Mouse (Mus musculus): ENCODE data around the gene 2700049A03Rik. TPM values are rescaled to one million over a fixed set of nuclear protein-coding genes. Genes with fewer than 3 reads are reported as not detected.

Gene 2700049A03Rik
- total RNA-seq, 2 experiments from 2014 or later, result 5.4 to 6.6 TPM

- DNase-seq (ENCODE audit: extremely low spot score in 1 of 2, low spot score in 1 of 2), result no peak
These were observed 118.1 kb downstream of the 2700049A03Rik start for GRCm38 (mm10) chr12:71254779-71255178.

DNA sequence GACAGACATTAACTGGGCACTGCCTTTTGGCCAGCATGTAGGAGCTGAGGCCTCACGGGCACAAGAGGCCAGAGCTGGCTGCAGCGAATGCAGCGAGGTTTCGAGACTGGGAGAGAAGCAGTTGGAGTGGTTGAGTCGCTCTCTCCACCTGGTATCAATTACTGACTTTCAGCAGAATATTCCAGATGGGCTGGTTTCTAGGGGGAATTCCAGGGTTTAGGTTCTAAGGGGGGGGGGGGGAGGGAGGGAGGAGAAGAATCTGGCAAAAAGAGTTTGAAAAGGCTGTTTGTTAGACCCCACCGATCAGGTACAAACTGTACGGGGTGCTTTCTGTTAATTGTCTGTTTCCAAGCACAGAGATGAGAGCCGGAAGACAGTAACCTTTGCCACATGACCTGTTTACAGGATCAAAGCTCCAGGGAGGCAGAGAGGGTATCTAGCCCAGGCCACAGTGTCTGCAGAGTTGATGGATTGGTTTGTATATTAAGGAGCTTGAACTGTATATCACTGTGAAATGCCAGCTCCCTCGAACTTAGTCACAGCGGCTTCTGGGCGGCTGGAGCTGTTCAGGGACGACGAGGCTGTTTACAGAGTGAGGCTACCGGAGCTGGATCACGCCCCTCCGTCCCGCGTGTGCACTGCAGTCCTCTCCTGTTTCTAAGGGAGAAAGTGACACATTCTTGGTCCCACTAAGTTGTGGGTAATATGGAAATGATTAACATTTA is 121.7 kb downstream of the 2700049A03Rik start:
- DNase-seq (ENCODE audit: extremely low spot score in 1 of 2, low spot score in 1 of 2), result no peak

- DNase-seq (ENCODE audit: extremely low spot score in 1 of 2, low spot score in 1 of 2), result no peak
These were observed 127.6 kb downstream of the 2700049A03Rik start for GRCm38 (mm10) chr12:71264211-71264610.

GRCm38 (mm10) chr12:71269367-71269766 is 132.7 kb downstream of the 2700049A03Rik start:
- DNase-seq (ENCODE audit: extremely low spot score in 1 of 2, low spot score in 1 of 2), result no peak

DNA sequence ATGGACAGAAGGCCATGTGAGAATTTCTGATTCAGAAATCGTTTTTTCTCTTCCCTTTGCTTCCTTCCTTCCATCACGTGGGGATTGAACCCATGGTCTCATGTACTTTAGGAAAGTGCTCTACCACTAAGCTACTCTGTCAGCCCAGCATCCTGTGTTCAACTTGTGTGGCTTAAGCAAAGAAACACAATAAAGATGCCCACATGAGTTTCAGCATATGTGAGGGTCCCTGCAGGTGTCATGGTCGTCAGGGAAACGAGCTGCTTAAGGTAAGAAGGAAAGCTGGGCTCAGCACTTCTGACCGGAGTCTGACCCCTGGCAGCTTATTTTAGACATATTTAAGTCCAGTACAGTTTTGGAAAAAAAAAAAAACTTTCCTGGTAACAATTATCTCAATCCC is 134.5 kb downstream of the 2700049A03Rik start:
- no peak for DNase-seq (ENCODE audit: extremely low spot score in 1 of 2, low spot score in 1 of 2)

DNA sequence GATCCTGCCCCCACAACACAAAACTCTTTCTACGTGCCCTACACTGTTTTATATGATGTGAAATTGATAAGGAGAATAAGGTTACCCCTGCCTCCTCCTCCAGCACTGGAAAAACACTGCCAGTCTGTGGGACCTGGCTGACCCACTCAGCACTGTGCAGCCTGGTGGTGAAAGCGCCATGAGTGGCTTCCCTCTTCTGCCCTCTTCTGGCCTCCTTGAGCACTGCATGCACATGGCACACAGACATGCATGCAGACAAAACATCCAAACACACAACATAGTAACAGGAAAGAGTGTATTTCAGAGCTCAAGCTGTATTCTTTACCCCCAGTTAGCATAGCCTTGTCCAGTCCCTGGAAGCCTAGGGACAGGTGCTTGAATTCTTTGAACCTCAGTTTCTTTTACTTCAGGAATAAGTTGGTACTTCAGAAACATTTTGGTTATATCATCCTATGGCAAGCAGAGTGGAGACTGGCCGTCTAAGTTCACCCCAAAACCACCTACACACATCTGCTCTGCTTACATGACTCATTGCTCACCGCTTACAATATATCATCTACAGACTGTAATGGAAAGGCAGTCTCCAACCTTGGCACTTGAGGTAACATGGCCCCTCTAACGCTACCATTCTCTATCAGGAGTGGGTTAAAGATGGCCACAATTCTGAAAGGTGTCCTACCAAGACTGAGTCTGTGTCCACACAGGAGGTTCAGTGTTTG is 138.0 kb downstream of the 2700049A03Rik start:
- DNase-seq (ENCODE audit: extremely low spot score in 1 of 2, low spot score in 1 of 2), result no peak

DNA sequence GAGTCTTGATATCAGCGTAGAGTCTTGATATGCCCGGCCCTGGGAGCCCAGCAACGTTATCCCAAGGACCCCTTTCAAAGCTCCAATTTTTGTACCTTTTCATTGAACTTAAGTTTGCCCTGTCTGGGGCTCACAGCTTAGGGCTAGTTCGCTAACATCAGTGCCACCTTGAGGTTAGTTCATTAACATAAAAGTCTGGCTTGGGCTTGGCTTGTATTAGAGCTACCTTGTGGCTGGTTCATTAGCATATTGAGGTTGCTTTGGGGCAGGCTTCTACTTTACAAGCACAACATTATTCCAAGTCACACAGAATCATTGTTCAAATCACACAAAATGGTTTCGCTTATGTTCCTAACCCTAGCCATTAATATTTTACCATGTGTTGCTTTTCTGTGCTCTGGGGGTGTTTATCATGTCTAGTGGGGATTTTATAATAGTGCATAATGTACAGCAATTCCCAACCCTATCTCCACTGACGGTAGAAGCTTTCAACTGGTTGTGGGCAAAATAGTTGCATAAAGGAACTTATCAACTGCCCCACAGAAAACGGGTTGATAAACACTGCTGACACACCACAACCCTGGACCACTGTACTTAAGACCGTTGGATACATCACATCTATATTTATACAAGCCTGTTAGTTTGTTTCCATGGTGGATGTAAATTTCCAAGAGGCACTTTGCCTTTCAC is 139.4 kb downstream of the 2700049A03Rik start:
- no peak for DNase-seq (ENCODE audit: extremely low spot score in 1 of 2, low spot score in 1 of 2)

DNA sequence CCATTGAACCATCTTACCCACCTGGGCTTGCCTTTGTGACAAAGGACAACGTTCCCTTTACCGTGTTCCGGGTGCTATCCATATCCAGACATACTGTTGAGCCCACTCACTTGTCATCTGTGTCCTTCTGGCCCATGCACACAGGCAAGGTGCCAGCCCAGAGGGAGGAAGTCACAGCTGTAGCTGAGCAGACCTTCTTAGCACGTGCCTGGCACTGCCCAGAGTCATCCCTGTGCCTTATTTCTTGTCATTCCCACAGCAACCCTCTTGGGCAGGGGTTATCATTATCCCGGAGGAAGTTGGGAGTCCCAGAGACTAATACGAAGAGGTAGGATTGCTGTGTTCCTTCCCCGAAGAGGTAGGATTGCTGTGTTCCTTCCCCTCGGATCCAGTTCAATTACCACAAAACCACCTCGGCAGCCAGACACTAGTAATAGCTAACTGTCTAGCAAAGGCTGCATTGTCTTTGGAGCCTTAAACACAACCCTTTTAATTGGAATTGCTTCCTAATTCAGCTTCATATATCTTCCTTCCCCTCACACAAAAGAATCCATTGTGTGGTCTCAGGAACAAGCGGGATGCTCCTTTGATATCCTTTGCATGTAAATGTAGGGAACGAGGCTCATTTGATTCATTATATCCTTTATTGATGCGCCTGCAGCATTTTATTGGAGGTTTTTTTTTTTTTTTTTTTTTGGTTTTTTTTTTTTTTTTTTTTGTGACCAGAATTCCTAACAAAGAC is 143.0 kb downstream of the 2700049A03Rik start:
- DNase-seq (ENCODE audit: extremely low spot score in 1 of 2, low spot score in 1 of 2), result peak; percentile 6 to 7

GRCm38 (mm10) chr12:71281201-71281768 is 144.6 kb downstream of the 2700049A03Rik start:
- no peak for DNase-seq (ENCODE audit: extremely low spot score in 1 of 2, low spot score in 1 of 2)

DNA sequence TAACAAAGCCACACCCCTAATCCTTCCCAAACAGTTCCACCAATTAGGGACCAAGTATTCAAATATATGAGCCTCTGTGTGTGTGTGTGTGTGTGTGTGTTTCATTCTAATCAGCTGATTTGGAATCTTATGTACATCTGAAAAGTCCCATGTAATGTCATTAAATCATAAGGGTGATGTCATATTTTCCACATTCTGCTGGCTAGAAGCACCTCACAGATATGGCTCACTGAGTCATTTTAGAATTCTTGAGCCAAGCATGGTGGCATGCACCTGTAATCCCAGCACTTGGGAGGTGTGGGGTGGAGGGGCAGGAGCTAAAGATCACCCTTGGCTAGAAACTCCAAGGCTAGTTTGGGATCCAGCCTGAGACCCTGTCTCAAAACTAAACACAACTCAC is 148.8 kb downstream of the 2700049A03Rik start:
- DNase-seq (ENCODE audit: extremely low spot score in 1 of 2, low spot score in 1 of 2), result no peak

- no peak for DNase-seq (ENCODE audit: extremely low spot score in 1 of 2, low spot score in 1 of 2)
These were observed 153.8 kb downstream of the 2700049A03Rik start for GRCm38 (mm10) chr12:71290460-71290859.

Other genes starting within 250 kb of the 2700049A03Rik start
- 100 to 1,000 TPM; 174 to 178 TPM for gene Actr10, start 199.0 kb upstream of the 2700049A03Rik start, total RNA-seq (2021)
- gene Psma3, start 162.2 kb upstream of the 2700049A03Rik start, total RNA-seq (2021), result 100 to 1,000 TPM; 207 to 215 TPM
- gene Arid4a, start 120.9 kb upstream of the 2700049A03Rik start, total RNA-seq (2021), result 10 to 100 TPM; 36.8 to 41.7 TPM
- gene Tomm20l, start 25.4 kb upstream of the 2700049A03Rik start, total RNA-seq (2021), result not detected
- gene Timm9, start 164 bp upstream of the 2700049A03Rik start, total RNA-seq (2021), result 10 to 100 TPM; 54.0 to 54.6 TPM
- gene Dact1, start 173.0 kb downstream of the 2700049A03Rik start, total RNA-seq (2021), result 10 to 100 TPM in 1 of 2 experiments, 1 to 10 TPM in 1; 9.5 to 10.1 TPM

All from layer of hippocampus, postnatal 25 days (tissue).